Mouse (Mus musculus): Measurements from ENCODE around the gene Ccdc141. TPM values are rescaled to one million over a fixed set of nuclear protein-coding genes. Genes with fewer than 3 reads are reported as not detected.

The Ccdc141 gene
- polyA plus RNA-seq, 1 experiment from 2014 or later = 12.7 TPM

DNA sequence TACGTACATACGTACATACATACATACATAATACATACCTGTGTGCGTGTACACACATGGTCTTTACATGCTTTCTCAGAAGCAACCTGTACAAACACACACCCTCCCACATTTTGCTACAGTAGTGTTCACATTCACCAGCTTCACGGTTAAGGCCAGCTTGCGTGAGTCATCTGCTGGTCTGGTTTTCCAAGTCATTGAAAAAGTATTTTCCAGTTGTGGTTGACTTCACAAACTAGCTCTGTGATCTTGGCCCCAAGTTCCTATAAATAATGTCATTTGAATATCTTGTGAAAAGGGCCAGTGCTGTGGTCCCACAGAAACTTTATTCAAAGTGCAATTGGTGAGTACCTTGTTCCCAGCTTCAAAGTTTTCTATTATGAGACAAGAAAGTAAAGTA, 67.9 kb downstream of the Ccdc141 start:
- DNase-seq (ENCODE audit: low spot score) = peak; percentile 21
- no peak overlapping the region for H3K9ac ChIP-seq (ENCODE audit: low read depth, low read length)
- no peak for TF ChIP-seq CTCF (IDR thresholded peaks at IDR 0.05; ENCODE audit: low read depth)
- H3K36me3 ChIP-seq (ENCODE audit: insufficient read depth, low read length) = no peaks in the 10 kb centered on the region
- no peak overlapping the region for H3K27ac ChIP-seq
- 71% methylated on average over 5 of the region's 5 CpGs for WGBS
- no peak overlapping the region for H3K4me2 ChIP-seq (ENCODE audit: low read length)
- no peaks in the 10 kb centered on the region for H3K27me3 ChIP-seq (ENCODE audit: insufficient read depth, low read length)
- no peak for ATAC-seq (replicated peaks; ENCODE audit: low FRiP score, low read depth)
- H3K4me1 ChIP-seq (replicated peaks; ENCODE audit: insufficient read depth, low read length) = no peaks in the 10 kb centered on the region; the same call in 1 of the 2 replicates
- no peaks in the 10 kb centered on the region for H3K9me3 ChIP-seq (replicated peaks; ENCODE audit: low read length)
- H3K4me3 ChIP-seq (replicated peaks; ENCODE audit: low read depth, low read length) = no peak overlapping the region

DNA sequence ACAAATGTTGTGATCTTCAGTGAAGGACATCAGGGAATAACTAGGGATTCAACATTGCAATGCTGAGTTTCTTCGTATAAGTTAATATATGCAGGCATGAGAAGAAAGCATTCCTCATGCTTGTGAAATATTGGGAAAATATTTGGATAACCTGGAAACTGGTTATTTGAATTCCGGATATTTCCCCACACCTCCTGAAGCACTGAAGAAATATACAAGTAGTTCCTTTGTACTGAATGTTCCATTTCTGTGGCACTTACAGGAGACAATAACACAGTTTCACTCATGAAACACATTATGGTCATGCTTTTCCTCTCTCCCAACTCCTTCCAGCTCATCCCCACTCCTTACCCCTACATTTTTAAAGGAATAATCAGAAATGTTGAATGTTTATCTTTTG, 70.6 kb downstream of the Ccdc141 start:
- Histone ChIP-seq H3K4me3 (replicated peaks; ENCODE audit: low read depth, low read length) (no peak overlapping the region), H3K9ac (ENCODE audit: low read depth, low read length) (no peak overlapping the region), H3K4me1 (replicated peaks; ENCODE audit: insufficient read depth, low read length) (no peaks in the 10 kb centered on the region; the same call in 1 of the 2 replicates), H3K27me3 (ENCODE audit: insufficient read depth, low read length) (no peaks in the 10 kb centered on the region), H3K27ac (no peak overlapping the region), H3K4me2 (ENCODE audit: low read length) (no peak overlapping the region), H3K9me3 (replicated peaks; ENCODE audit: low read length) (no peaks in the 10 kb centered on the region), H3K36me3 (ENCODE audit: insufficient read depth, low read length) (no peaks in the 10 kb centered on the region)
- 79% methylated on average over 2 of the region's 2 CpGs for WGBS
- DNase-seq (ENCODE audit: low spot score) (no peak), ATAC-seq (replicated peaks; ENCODE audit: low FRiP score, low read depth) (no peak)
- no peak for TF ChIP-seq CTCF (IDR thresholded peaks at IDR 0.05; ENCODE audit: low read depth)

DNA sequence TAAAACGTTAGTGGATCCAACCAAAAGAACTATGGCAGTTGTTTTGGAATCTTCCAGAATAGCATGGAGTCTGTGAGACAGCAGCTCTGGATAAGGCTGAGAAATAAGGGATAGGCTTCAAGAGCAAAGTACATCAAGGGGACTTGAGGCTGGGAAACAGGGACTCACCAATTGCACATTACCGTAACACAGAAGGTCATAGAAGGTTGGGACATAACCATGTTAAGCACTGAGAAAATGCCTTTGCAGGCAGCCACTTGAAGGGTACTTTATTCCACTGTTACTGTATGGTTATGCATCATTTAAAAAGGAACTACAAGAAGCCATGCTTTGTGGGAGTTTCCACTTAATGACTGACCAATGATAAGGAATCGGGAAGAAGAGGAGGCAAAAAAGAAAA, 71.7 kb downstream of the Ccdc141 start:
- no peaks in the 10 kb centered on the region; the same call in 1 of the 2 replicates for H3K4me1 ChIP-seq (replicated peaks; ENCODE audit: insufficient read depth, low read length)
- TF ChIP-seq CTCF (IDR thresholded peaks at IDR 0.05; ENCODE audit: low read depth) = no peak
- no peak for DNase-seq (ENCODE audit: low spot score)
- H3K36me3 ChIP-seq (ENCODE audit: insufficient read depth, low read length) = no peaks in the 10 kb centered on the region
- no peak for ATAC-seq (replicated peaks; ENCODE audit: low FRiP score, low read depth)
- 61% methylated on average over 3 of the region's 3 CpGs for WGBS
- H3K27me3 ChIP-seq (ENCODE audit: insufficient read depth, low read length) = no peaks in the 10 kb centered on the region
- H3K9ac ChIP-seq (ENCODE audit: low read depth, low read length) = no peak overlapping the region
- H3K9me3 ChIP-seq (replicated peaks; ENCODE audit: low read length) = no peaks in the 10 kb centered on the region
- H3K4me3 ChIP-seq (replicated peaks; ENCODE audit: low read depth, low read length) = no peak overlapping the region
- H3K4me2 ChIP-seq (ENCODE audit: low read length) = no peak overlapping the region
- H3K27ac ChIP-seq = no peak overlapping the region

DNA sequence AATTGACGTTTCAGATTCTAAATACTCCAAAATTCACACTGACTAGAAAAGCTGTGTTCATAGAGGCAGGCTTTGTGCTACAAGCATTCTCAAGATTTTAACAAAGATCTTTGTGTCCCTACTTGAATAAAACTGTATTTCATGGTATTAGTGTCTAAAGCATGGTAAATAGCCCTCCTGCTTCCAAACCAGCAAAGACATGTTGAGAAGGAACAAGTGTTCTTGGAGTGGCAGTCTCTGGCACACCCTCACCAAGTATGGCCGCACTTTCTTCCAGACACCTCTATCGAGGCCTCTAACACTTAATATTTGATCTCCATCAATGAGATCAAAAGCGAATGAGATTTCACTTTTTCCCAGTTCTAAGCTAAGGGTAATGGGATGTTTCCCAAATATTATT, 78.7 kb downstream of the Ccdc141 start:
- DNase-seq (ENCODE audit: low spot score) (no peak), ATAC-seq (replicated peaks; ENCODE audit: low FRiP score, low read depth) (no peak)
- Histone ChIP-seq H3K9ac (ENCODE audit: low read depth, low read length) (no peak overlapping the region), H3K4me1 (replicated peaks; ENCODE audit: insufficient read depth, low read length) (no peaks in the 10 kb centered on the region), H3K4me2 (ENCODE audit: low read length) (no peak overlapping the region), H3K27ac (no peak overlapping the region), H3K36me3 (ENCODE audit: insufficient read depth, low read length) (no peaks in the 10 kb centered on the region), H3K27me3 (ENCODE audit: insufficient read depth, low read length) (no peaks in the 10 kb centered on the region), H3K9me3 (replicated peaks; ENCODE audit: low read length) (no peaks in the 10 kb centered on the region), H3K4me3 (replicated peaks; ENCODE audit: low read depth, low read length) (no peak overlapping the region)
- TF ChIP-seq CTCF (IDR thresholded peaks at IDR 0.05; ENCODE audit: low read depth) = no peak
- WGBS = 89% methylated on average over 4 of the region's 4 CpGs

DNA sequence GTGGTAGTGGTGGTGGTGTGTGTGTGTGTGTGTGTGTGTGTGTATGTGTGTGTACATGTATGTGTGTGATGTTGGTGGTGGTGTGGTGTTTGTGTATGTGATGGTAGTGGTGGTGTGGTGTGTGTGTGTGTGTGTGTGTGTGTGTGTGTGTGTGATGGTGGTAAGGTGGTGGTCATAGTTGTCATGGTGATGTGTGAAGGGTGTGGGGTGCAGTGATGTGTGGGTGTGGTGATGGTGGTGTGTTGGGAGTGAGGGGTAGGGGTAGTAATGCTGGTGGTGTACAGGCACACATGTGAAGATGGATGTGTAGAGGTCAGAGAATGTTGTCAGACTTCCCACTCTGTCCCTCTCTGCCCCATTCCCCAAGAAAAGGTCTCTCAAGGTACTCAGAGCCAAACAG, 85.1 kb downstream of the Ccdc141 start:
- no peak overlapping the region for H3K27ac ChIP-seq
- no peak overlapping the region for H3K4me2 ChIP-seq (ENCODE audit: low read length)
- H3K4me1 ChIP-seq (replicated peaks; ENCODE audit: insufficient read depth, low read length) = no peaks in the 10 kb centered on the region
- no peaks in the 10 kb centered on the region for H3K9me3 ChIP-seq (replicated peaks; ENCODE audit: low read length)
- no peaks in the 10 kb centered on the region for H3K27me3 ChIP-seq (ENCODE audit: insufficient read depth, low read length)
- no peaks in the 10 kb centered on the region for H3K36me3 ChIP-seq (ENCODE audit: insufficient read depth, low read length)
- DNase-seq (ENCODE audit: low spot score) (no peak), ATAC-seq (replicated peaks; ENCODE audit: low FRiP score, low read depth) (no peak)
- no peak overlapping the region for H3K4me3 ChIP-seq (replicated peaks; ENCODE audit: low read depth, low read length)
- TF ChIP-seq CTCF (IDR thresholded peaks at IDR 0.05; ENCODE audit: low read depth) = no peak
- H3K9ac ChIP-seq (ENCODE audit: low read depth, low read length) = no peak overlapping the region

DNA sequence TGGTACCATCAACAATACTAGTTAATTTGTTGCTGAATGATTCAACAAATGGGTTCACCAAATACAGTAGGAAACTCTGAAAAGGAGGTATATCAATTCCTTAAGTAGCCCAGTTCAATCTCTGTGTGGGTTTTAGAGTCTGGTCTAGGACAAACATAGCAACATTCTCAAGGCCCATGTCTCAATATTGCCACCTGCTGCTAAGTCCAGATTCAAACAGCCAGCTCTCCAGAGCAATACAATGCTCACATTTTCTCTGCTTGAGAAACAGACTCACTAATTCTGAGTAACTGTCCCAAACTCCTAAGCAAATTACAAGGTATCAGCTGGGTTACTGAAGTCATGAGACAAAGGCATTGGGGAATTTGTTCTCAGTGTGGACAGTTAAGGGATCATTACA, 85.8 kb downstream of the Ccdc141 start:
- H3K4me2 ChIP-seq (ENCODE audit: low read length) = no peak overlapping the region
- no peaks in the 10 kb centered on the region for H3K27me3 ChIP-seq (ENCODE audit: insufficient read depth, low read length)
- H3K9ac ChIP-seq (ENCODE audit: low read depth, low read length) = no peak overlapping the region
- ATAC-seq (replicated peaks; ENCODE audit: low FRiP score, low read depth) (no peak), DNase-seq (ENCODE audit: low spot score) (no peak)
- H3K9me3 ChIP-seq (replicated peaks; ENCODE audit: low read length) = no peaks in the 10 kb centered on the region
- no peak overlapping the region for H3K4me3 ChIP-seq (replicated peaks; ENCODE audit: low read depth, low read length)
- H3K36me3 ChIP-seq (ENCODE audit: insufficient read depth, low read length) = no peaks in the 10 kb centered on the region
- no peak overlapping the region for H3K27ac ChIP-seq
- TF ChIP-seq CTCF (IDR thresholded peaks at IDR 0.05; ENCODE audit: low read depth) = peak; percentile 50; the same call in 1 of the 2 replicates
- no peaks in the 10 kb centered on the region for H3K4me1 ChIP-seq (replicated peaks; ENCODE audit: insufficient read depth, low read length)

DNA sequence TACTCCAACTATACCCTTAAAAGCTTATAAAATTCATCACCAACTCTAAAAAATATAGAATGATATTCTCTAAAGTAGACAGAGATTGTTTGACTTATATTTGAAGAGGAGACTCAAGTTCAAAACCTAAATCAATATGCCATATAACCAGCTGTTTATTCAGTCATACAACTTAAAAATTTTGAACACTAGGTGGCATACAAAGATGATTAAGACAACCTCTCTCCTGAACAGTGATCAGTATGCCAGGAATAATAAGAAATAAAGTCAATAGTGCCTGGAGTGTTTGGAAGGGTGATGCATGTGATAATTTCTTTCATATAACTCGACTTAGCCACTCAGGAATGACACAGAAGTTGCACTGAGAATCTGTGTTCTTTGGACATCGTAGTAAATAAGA, 89.3 kb downstream of the Ccdc141 start:
- H3K27me3 ChIP-seq (ENCODE audit: insufficient read depth, low read length) = no peaks in the 10 kb centered on the region
- 81% methylated on average over 2 of the region's 2 CpGs for WGBS
- DNase-seq (ENCODE audit: low spot score) = peak; percentile 33
- H3K4me3 ChIP-seq (replicated peaks; ENCODE audit: low read depth, low read length) = no peak overlapping the region
- H3K9ac ChIP-seq (ENCODE audit: low read depth, low read length) = no peak overlapping the region
- no peaks in the 10 kb centered on the region for H3K36me3 ChIP-seq (ENCODE audit: insufficient read depth, low read length)
- no peaks in the 10 kb centered on the region for H3K9me3 ChIP-seq (replicated peaks; ENCODE audit: low read length)
- ATAC-seq (replicated peaks; ENCODE audit: low FRiP score, low read depth) = no peak
- H3K27ac ChIP-seq = no peak overlapping the region
- H3K4me2 ChIP-seq (ENCODE audit: low read length) = no peak overlapping the region
- no peaks in the 10 kb centered on the region for H3K4me1 ChIP-seq (replicated peaks; ENCODE audit: insufficient read depth, low read length)
- TF ChIP-seq CTCF (IDR thresholded peaks at IDR 0.05; ENCODE audit: low read depth) = peak; percentile 49; the same call in 1 of the 2 replicates
